Mouse (Mus musculus): ENCODE data around the gene Uggt2. TPM values are rescaled to one million over a fixed set of nuclear protein-coding genes. Genes with fewer than 3 reads are reported as not detected.
"Not testable (repeated sequence)": the region's sequence is repeated elsewhere in the genome, so short reads cannot be mapped to it uniquely, and the experiment has no call there.

Uggt2 gene
- total RNA-seq, 1 experiment from 2014 or later = 15.4 TPM

- not testable (repeated sequence) for DNase-seq
These were observed 117.4 kb downstream of the Uggt2 start for GRCm38 (mm10) chr14:118981711-118982428.

- DNase-seq = no peak
These were observed 118.3 kb downstream of the Uggt2 start for GRCm38 (mm10) chr14:118980890-118981289.

- no peak for DNase-seq
These were observed 118.9 kb downstream of the Uggt2 start for GRCm38 (mm10) chr14:118980358-118980757.

GRCm38 (mm10) chr14:118979571-118980325, 119.5 kb downstream of the Uggt2 start:
- DNase-seq = no peak

- no peak for DNase-seq
These were observed 122.0 kb downstream of the Uggt2 start for GRCm38 (mm10) chr14:118977136-118977816.

GRCm38 (mm10) chr14:118972268-118972667, 127.0 kb downstream of the Uggt2 start:
- DNase-seq = no peak

- no peak for DNase-seq
These were observed 131.6 kb downstream of the Uggt2 start for GRCm38 (mm10) chr14:118967646-118968045.

GRCm38 (mm10) chr14:118965356-118966000, 133.8 kb downstream of the Uggt2 start:
- DNase-seq = no peak

GRCm38 (mm10) chr14:118958010-118958409, 141.2 kb downstream of the Uggt2 start:
- DNase-seq = no peak

- peak; percentile 6 for DNase-seq
These were observed 147.2 kb downstream of the Uggt2 start for GRCm38 (mm10) chr14:118951912-118952583.

- DNase-seq = no peak
These were observed 150.4 kb downstream of the Uggt2 start for GRCm38 (mm10) chr14:118948841-118949240.

GRCm38 (mm10) chr14:118944702-118945101, 154.5 kb downstream of the Uggt2 start:
- DNase-seq = no peak

GRCm38 (mm10) chr14:118942076-118942475, 157.2 kb downstream of the Uggt2 start:
- DNase-seq = peak; percentile 7

- DNase-seq = no peak
These were observed 158.3 kb downstream of the Uggt2 start for GRCm38 (mm10) chr14:118940796-118941495.

GRCm38 (mm10) chr14:118938551-118938950, 160.7 kb downstream of the Uggt2 start:
- DNase-seq = no peak

- DNase-seq = peak; percentile 100
These were observed 161.4 kb downstream of the Uggt2 start, which contains the start of gene Dnajc3 for GRCm38 (mm10) chr14:118937533-118938492. Gene Dnajc3, plus strand, starts transcription at chr14:118937976.

GRCm38 (mm10) chr14:118936952-118937351, 162.3 kb downstream of the Uggt2 start:
- DNase-seq = no peak

- no peak for DNase-seq
These were observed 163.0 kb downstream of the Uggt2 start for GRCm38 (mm10) chr14:118936236-118936635.

All from adrenal gland, postnatal 25 days (tissue).